Mouse (Mus musculus): ENCODE results near the gene Mbnl2. TPM values are rescaled to one million over a fixed set of nuclear protein-coding genes. Genes with fewer than 3 reads are reported as not detected.

Mbnl2 gene
- polyA plus RNA-seq, 1 experiment, result 152 TPM

DNA sequence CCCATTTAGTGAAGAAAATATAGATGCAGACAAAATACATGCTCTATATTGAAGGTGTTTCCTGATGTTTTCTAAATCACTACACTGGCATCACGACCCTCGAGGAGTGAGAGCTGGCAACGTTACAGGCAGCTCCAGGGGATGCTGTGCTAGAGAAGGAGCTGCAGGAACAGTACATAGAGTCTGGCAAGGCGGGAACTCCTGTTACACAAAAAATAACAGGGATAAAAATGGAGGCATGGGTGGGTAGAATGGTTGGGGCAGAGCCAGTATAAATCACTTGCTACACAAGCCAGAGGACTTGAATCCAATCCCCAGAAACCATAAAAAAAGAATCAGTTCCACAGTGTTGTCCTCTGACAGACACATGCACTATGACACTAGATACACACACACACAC lies 165.8 kb downstream of the Mbnl2 start:
- H3K4me1 ChIP-seq (ENCODE audit: control insufficient read depth, insufficient read depth, insufficient read length, low read length), result no peaks in the 10 kb centered on the region
- no peak overlapping the region for H3K27ac ChIP-seq (replicated peaks; ENCODE audit: low read depth, low read length)
- no peak overlapping the region for H3K4me3 ChIP-seq (ENCODE audit: insufficient read depth, low read depth, low read length)

DNA sequence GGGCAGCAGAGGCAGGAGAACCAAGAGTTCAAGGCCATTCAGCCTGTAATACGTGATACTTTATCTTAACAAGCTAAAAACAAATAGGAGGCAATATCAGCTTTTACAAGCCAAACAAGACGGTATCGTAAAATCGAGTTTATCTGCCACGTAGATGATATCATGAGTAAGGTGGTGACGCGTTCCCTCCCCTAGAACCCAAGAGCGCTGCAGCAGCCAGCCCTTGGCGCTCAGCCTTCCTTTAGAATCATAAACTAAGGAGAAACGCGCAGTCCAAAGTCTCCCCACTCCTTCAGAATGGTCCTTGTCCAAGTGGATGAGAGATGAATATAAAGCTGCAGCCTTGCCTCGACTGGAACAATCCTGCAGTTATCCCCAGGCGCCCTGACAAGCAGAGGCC lies 166.4 kb downstream of the Mbnl2 start:
- H3K4me1 ChIP-seq (ENCODE audit: control insufficient read depth, insufficient read depth, insufficient read length, low read length), result no peaks in the 10 kb centered on the region
- no peak overlapping the region for H3K27ac ChIP-seq (replicated peaks; ENCODE audit: low read depth, low read length)

DNA sequence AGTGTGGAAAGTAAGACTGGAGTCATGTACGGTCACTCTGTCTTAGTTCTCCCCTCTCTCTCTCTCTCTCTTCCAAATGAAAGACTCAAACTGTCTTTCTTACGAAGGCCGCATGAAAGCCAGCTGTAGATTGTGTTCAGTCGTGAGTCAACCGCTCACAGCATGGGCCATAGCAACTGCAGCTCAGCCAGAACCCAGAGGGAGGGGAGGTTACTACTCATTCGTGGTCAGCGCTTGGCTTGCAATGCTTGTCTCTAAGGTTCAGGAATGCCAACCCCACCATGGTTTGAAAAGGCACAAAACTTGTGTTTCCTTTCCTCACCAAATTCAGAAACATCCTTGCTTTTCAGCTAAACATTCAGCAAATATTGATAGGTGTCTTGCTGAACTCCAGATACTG lies 178.8 kb downstream of the Mbnl2 start:
- H3K4me3 ChIP-seq (ENCODE audit: insufficient read depth, low read depth, low read length), result no peak overlapping the region
- no peak overlapping the region for H3K27ac ChIP-seq (replicated peaks; ENCODE audit: low read depth, low read length)
- H3K4me1 ChIP-seq (ENCODE audit: control insufficient read depth, insufficient read depth, insufficient read length, low read length), result no peaks in the 10 kb centered on the region

More for the DNA sequence above, 166.4 kb downstream of the Mbnl2 start:
- no peak overlapping the region for H3K4me3 ChIP-seq (ENCODE audit: insufficient read depth, low read depth, low read length)

DNA sequence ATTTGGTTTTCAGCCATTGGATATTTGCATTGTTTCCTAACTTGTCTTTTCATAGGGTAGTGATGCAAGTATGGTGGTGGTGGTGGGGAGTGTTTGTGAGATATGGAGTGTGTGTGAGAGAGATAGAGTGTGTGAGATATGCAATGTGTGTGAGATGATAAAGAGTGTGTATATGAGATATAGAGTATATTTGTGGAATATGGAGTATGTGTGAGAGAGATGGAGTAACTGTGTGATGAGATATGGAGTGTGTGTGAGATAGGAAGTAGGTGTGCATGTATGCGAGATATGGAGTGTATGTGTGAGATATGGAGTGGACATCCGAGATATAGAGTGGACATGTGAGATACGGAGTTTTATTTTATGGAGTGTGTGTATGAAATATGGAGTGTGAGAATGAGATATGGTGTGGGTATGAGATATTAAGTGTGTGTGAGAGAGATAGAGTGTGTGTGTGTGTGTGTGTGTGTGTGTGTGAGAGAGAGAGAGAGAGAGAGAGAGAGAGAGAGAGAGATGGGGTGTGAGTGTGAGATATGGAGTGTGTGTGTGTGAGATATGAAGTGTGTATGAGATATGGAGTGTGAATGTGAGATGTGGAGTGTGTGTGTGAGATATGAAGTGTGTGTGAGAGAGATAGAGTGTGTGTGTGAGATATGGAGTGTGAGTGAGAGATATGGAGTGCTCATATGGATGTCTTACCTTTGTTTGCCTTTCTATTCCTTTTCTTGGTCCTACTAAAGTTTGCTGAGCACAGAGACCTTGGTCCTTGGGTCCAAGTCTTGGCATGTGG lies 188.7 kb downstream of the Mbnl2 start:
- Histone ChIP-seq H3K27ac (replicated peaks; ENCODE audit: low read depth, low read length) (no peak overlapping the region), H3K4me3 (ENCODE audit: insufficient read depth, low read depth, low read length) (no peak overlapping the region), H3K4me1 (ENCODE audit: control insufficient read depth, insufficient read depth, insufficient read length, low read length) (no peaks in the 10 kb centered on the region)

GRCm38 (mm10) chr14:120466816-120467215 lies 191.3 kb downstream of the Mbnl2 start:
- Histone ChIP-seq H3K4me3 (ENCODE audit: insufficient read depth, low read depth, low read length) (no peak overlapping the region), H3K4me1 (ENCODE audit: control insufficient read depth, insufficient read depth, insufficient read length, low read length) (no peaks in the 10 kb centered on the region), H3K27ac (replicated peaks; ENCODE audit: low read depth, low read length) (no peak overlapping the region)

GRCm38 (mm10) chr14:120469126-120469790 lies 193.8 kb downstream of the Mbnl2 start:
- Histone ChIP-seq H3K4me1 (ENCODE audit: control insufficient read depth, insufficient read depth, insufficient read length, low read length) (no peaks in the 10 kb centered on the region), H3K4me3 (ENCODE audit: insufficient read depth, low read depth, low read length) (no peak overlapping the region), H3K27ac (replicated peaks; ENCODE audit: low read depth, low read length) (no peak overlapping the region)

DNA sequence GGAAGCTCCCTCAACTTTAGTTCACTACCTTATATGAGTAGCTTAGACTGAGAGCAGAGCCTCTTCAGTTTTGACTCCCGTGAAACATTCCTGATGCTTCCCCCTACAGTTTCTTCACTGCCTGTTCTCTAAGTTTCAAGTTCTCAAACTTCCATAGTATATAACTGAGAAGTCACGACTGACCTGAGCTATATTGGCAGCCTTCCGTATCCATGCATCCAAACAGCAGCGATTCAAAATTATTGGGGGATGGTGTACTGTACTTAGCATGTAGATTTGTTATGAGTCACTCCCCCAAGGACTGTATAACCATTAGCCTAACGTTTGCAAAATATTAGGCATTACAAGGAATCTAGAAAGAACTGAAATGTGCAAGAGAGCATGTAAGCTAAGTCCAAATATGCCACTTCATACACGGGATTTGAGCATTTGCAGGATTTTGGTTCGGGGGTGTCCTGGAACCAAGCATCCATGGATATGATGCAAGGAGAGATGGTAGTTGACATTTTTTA lies 200.8 kb downstream of the Mbnl2 start:
- Histone ChIP-seq H3K27ac (replicated peaks; ENCODE audit: low read depth, low read length) (no peak overlapping the region), H3K4me1 (ENCODE audit: control insufficient read depth, insufficient read depth, insufficient read length, low read length) (0 out of 2 replicates have a peak, but pooled peaks cover 3% of the 10 kb centered on the region), H3K4me3 (ENCODE audit: insufficient read depth, low read depth, low read length) (no peak overlapping the region)

GRCm38 (mm10) chr14:120477288-120477981 lies 202.0 kb downstream of the Mbnl2 start:
- Histone ChIP-seq H3K4me1 (ENCODE audit: control insufficient read depth, insufficient read depth, insufficient read length, low read length) (0 out of 2 replicates have a peak, but pooled peaks cover 3% of the 10 kb centered on the region), H3K27ac (replicated peaks; ENCODE audit: low read depth, low read length) (peak overlapping the region; percentile 98), H3K4me3 (ENCODE audit: insufficient read depth, low read depth, low read length) (peak overlapping the region; percentile 91)

GRCm38 (mm10) chr14:120477982-120478568 lies 202.6 kb downstream of the Mbnl2 start, which contains the start of gene Rap2a:
Rap2a (plus strand) TSS chr14:120478444.
- Histone ChIP-seq H3K27ac (replicated peaks; ENCODE audit: low read depth, low read length) (peak within 1 kb of the TSS; percentile 98), H3K4me3 (ENCODE audit: insufficient read depth, low read depth, low read length) (peak within 1 kb of the TSS; percentile 91), H3K4me1 (ENCODE audit: control insufficient read depth, insufficient read depth, insufficient read length, low read length) (0 out of 2 replicates have a peak, but pooled peaks cover 3% of the 10 kb centered on the region)

GRCm38 (mm10) chr14:120478641-120479341 lies 203.3 kb downstream of the Mbnl2 start:
- Histone ChIP-seq H3K4me3 (ENCODE audit: insufficient read depth, low read depth, low read length) (peak overlapping the region; percentile 90), H3K4me1 (ENCODE audit: control insufficient read depth, insufficient read depth, insufficient read length, low read length) (0 out of 2 replicates have a peak, but pooled peaks cover 4% of the 10 kb centered on the region), H3K27ac (replicated peaks; ENCODE audit: low read depth, low read length) (no peak overlapping the region; the same call in 1 of the 2 replicates)

DNA sequence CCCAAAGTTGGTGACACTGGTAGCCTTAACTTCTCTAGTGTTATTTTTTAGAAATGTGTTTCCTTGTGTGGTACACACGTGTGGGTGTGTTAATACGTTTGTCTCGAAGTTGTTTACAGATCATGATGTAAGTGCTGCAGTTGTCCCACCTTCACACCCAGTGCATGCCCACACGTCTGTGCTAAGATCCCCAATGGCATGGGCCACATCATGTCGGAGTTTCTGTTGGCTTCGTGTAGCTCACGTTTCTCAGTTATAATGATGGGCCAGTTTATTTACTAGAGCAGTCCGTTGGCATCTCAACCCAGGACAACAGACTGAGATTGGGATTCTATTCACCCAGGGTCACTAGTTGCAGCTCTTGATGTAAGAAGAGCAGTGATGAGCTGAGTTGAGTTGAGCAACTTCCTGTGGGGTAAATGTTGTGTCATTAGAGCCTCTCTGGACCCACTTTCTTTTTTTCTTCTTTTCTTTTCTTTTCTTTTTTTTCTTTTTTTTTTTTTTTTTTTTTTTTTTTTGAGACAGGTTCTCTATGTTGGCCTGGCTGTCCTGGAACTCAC lies 205.0 kb downstream of the Mbnl2 start:
- Histone ChIP-seq H3K4me1 (ENCODE audit: control insufficient read depth, insufficient read depth, insufficient read length, low read length) (0 out of 2 replicates have a peak, but pooled peaks cover 5% of the 10 kb centered on the region), H3K4me3 (ENCODE audit: insufficient read depth, low read depth, low read length) (0 out of 2 replicates have a peak overlapping the region, but pooled peaks have one; percentile 7), H3K27ac (replicated peaks; ENCODE audit: low read depth, low read length) (no peak overlapping the region)

GRCm38 (mm10) chr14:120480927-120481326 lies 205.5 kb downstream of the Mbnl2 start:
- Histone ChIP-seq H3K4me1 (ENCODE audit: control insufficient read depth, insufficient read depth, insufficient read length, low read length) (0 out of 2 replicates have a peak, but pooled peaks cover 5% of the 10 kb centered on the region), H3K27ac (replicated peaks; ENCODE audit: low read depth, low read length) (no peak overlapping the region), H3K4me3 (ENCODE audit: insufficient read depth, low read depth, low read length) (no peak overlapping the region)

All from brown adipose tissue, adult 24 weeks (tissue).